14 mouse cellular contexts compared by ENCODE assay signal in the genomic region with DNA sequence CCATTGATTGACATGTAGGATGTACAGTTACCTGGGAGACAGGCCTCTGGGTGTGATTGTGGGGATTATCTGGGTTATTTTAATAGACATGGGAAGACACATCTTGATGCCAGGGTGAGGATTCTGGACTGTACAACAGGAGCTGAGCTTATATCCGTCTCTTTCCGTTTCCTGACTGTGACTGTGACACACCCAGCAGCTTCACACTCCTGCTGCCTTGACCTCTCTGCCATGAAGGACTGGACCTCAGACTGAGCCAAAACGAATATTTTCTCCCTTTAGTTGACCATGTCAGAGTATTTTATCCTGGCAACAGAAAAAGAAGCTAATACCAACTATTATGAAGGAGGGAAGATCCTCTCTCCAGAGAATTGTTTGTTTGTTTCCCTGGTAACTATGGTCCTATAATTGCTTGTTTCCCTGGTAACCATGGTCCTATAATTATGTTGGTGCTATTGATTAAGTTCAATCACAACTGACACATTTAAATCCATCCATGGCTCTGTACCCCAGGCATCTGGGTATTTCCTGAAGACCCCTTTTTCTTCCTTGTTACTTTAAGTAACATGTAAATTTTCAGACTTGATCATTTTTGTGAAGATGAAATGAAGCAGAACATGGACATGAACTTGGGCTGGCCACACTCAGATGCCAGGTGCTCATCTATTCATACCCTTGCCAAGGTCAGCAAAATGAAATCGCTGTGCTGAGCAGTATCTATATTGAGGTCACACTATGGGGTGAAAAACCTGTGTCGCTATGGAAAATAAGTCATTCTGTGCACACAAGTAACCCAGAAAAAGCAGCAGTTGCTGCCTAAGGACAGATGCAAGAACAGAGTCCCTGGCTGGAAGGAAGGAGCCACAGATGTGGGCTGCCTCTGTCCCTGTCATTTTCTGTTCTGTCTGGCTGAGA.
DNase-seq lines count a peak whose midpoint lies in the region; ATAC-seq and TF ChIP-seq lines count a peak whose summit lies in the region.
"Had no signal": no experiment of that assay in that cellular context is flagged by ENCODE, and none has a peak within 500 bp of the region (broad histone marks: within the 10 kb centered on the region; RNA-seq: fewer than 3 reads in every experiment).

No protein-coding gene starts in this region.

- ATAC-seq in forebrain, embryonic 13.5 days: peak; percentile 57; the same call in 1 of the 2 replicates
- ATAC-seq in hindbrain, embryonic 16.5 days: peak; percentile 59
- ATAC-seq in liver, embryonic 12.5 days: no peak
- ATAC-seq: intestine, embryonic 15.5 days had no signal

- no peak overlapping the region for H3K4me2 ChIP-seq in forebrain, embryonic 13.5 days
- H3K4me2 ChIP-seq in hindbrain, embryonic 16.5 days (ENCODE audit: low read length): no peak overlapping the region
- H3K4me2 ChIP-seq in liver, embryonic 12.5 days: no peak overlapping the region
- H3K4me2 ChIP-seq: embryonic facial prominence, embryonic 12.5 days; intestine, embryonic 15.5 days; limb, embryonic 12.5 days; neural tube, embryonic 12.5 days had no signal

- DNase-seq in forebrain, embryonic 10.5 days (ENCODE audit: extremely low spot score, low spot score): no peak
- peak; percentile 71 for DNase-seq in adrenal gland, adult 2 months
- DNase-seq in brain, embryonic 14.5 days (ENCODE audit: low read depth): peak; percentile 29
- no peak for DNase-seq in lung, postnatal 10 days
- DNase-seq: kidney, postnatal 14 days; lung, adult 2 months had no signal

- 55% methylated on average over 5 of the region's 5 CpGs for WGBS in forebrain, embryonic 13.5 days
- WGBS in forebrain, embryonic 10.5 days: 74% methylated on average over 5 of the region's 5 CpGs
- WGBS in hindbrain, embryonic 16.5 days: 39% methylated on average over 5 of the region's 5 CpGs
- WGBS in liver, embryonic 12.5 days (ENCODE audit: insufficient replicate concordance): 55% methylated on average over 5 of the region's 5 CpGs

- H3K4me3 ChIP-seq in forebrain, embryonic 13.5 days: no peak overlapping the region
- no peak overlapping the region for H3K4me3 ChIP-seq in forebrain, embryonic 10.5 days
- no peak overlapping the region for H3K4me3 ChIP-seq in hindbrain, embryonic 16.5 days (ENCODE audit: low read length)
- no peak overlapping the region for H3K4me3 ChIP-seq in liver, embryonic 12.5 days
- H3K4me3 ChIP-seq: embryonic facial prominence, embryonic 12.5 days; intestine, embryonic 15.5 days; limb, embryonic 12.5 days; megakaryocyte, embryonic 14.5 days; neural tube, embryonic 12.5 days had no signal

- TF ChIP-seq CTCF in brain, embryonic 14.5 days (IDR thresholded peaks at IDR 0.05; ENCODE audit: borderline replicate concordance, extremely low read depth, insufficient read depth, insufficient read length): no peak

- H3K27ac ChIP-seq in forebrain, embryonic 13.5 days: peak overlapping the region; percentile 14; the same call in 1 of the 2 replicates
- H3K27ac ChIP-seq in forebrain, embryonic 10.5 days: no peak overlapping the region
- H3K27ac ChIP-seq in hindbrain, embryonic 16.5 days (ENCODE audit: low read depth, low read length): 0 out of 2 replicates have a peak overlapping the region, but pooled peaks have one; percentile 23
- H3K27ac ChIP-seq in liver, embryonic 12.5 days: no peak overlapping the region
- H3K27ac ChIP-seq: embryonic facial prominence, embryonic 12.5 days; intestine, embryonic 15.5 days; limb, embryonic 12.5 days; neural tube, embryonic 12.5 days had no signal

- H3K9ac ChIP-seq in forebrain, embryonic 13.5 days: no peak overlapping the region
- H3K9ac ChIP-seq in hindbrain, embryonic 16.5 days (ENCODE audit: low read depth, low read length): no peak overlapping the region
- no peak overlapping the region for H3K9ac ChIP-seq in liver, embryonic 12.5 days
- H3K9ac ChIP-seq: embryonic facial prominence, embryonic 12.5 days; intestine, embryonic 15.5 days; limb, embryonic 12.5 days; neural tube, embryonic 12.5 days had no signal

- TF ChIP-seq POLR2A in brain, embryonic 14.5 days (IDR thresholded peaks at IDR 0.05; ENCODE audit: borderline replicate concordance, extremely low read depth, insufficient read depth, insufficient read length, poor library complexity, severe bottlenecking): no peak

- H3K27me3 ChIP-seq in forebrain, embryonic 13.5 days: no peaks in the 10 kb centered on the region
- no peaks in the 10 kb centered on the region for H3K27me3 ChIP-seq in forebrain, embryonic 10.5 days (ENCODE audit: poor library complexity, severe bottlenecking)
- no peaks in the 10 kb centered on the region for H3K27me3 ChIP-seq in hindbrain, embryonic 16.5 days (replicated peaks; ENCODE audit: control insufficient read depth, insufficient read depth, low read length)
- no peaks in the 10 kb centered on the region for H3K27me3 ChIP-seq in liver, embryonic 12.5 days (replicated peaks)
- H3K27me3 ChIP-seq: embryonic facial prominence, embryonic 12.5 days; intestine, embryonic 15.5 days; limb, embryonic 12.5 days; megakaryocyte, embryonic 14.5 days; neural tube, embryonic 12.5 days had no signal

- no peaks in the 10 kb centered on the region for H3K9me3 ChIP-seq in forebrain, embryonic 13.5 days (replicated peaks)
- H3K9me3 ChIP-seq in forebrain, embryonic 10.5 days: no peaks in the 10 kb centered on the region
- no peaks in the 10 kb centered on the region for H3K9me3 ChIP-seq in hindbrain, embryonic 16.5 days (ENCODE audit: control insufficient read depth, low read length)
- no peaks in the 10 kb centered on the region for H3K9me3 ChIP-seq in liver, embryonic 12.5 days (replicated peaks)
- H3K9me3 ChIP-seq: embryonic facial prominence, embryonic 12.5 days; intestine, embryonic 15.5 days; limb, embryonic 12.5 days; neural tube, embryonic 12.5 days had no signal

- peaks cover 18% of the 10 kb centered on the region for H3K4me1 ChIP-seq in forebrain, embryonic 13.5 days
- peaks cover 11% of the 10 kb centered on the region; the same call in 1 of the 2 replicates for H3K4me1 ChIP-seq in forebrain, embryonic 10.5 days
- H3K4me1 ChIP-seq in hindbrain, embryonic 16.5 days (ENCODE audit: control insufficient read depth, insufficient read depth, low read depth, low read length): peaks cover 16% of the 10 kb centered on the region
- H3K4me1 ChIP-seq in liver, embryonic 12.5 days: no peaks in the 10 kb centered on the region
- H3K4me1 ChIP-seq: embryonic facial prominence, embryonic 12.5 days; intestine, embryonic 15.5 days; limb, embryonic 12.5 days; megakaryocyte, embryonic 14.5 days; neural tube, embryonic 12.5 days had no signal

- H3K36me3 ChIP-seq in forebrain, embryonic 13.5 days (ENCODE audit: poor library complexity, severe bottlenecking): no peaks in the 10 kb centered on the region
- H3K36me3 ChIP-seq in forebrain, embryonic 10.5 days (replicated peaks): no peaks in the 10 kb centered on the region
- H3K36me3 ChIP-seq in hindbrain, embryonic 16.5 days (ENCODE audit: control insufficient read depth, insufficient read depth, low read length): no peaks in the 10 kb centered on the region
- H3K36me3 ChIP-seq in liver, embryonic 12.5 days: no peaks in the 10 kb centered on the region
- H3K36me3 ChIP-seq: embryonic facial prominence, embryonic 12.5 days; intestine, embryonic 15.5 days; limb, embryonic 12.5 days; neural tube, embryonic 12.5 days had no signal

Comparison
In these comparisons a context has a peak if more than half of its experiments do, and no peak if none do; other contexts are left out.
1. H3K27ac ChIP-seq: peak in forebrain, embryonic 13.5 days (single experiment) and hindbrain, embryonic 16.5 days (single experiment); none in forebrain, embryonic 10.5 days (single experiment) and liver, embryonic 12.5 days (single experiment).
2. DNase-seq: peak in adrenal gland, adult 2 months (single experiment) and brain, embryonic 14.5 days (single experiment); none in forebrain, embryonic 10.5 days (single experiment) and lung, postnatal 10 days (single experiment).